Mouse (Mus musculus): ENCODE results near the gene Gm4491. TPM values are rescaled to one million over a fixed set of nuclear protein-coding genes. Genes with fewer than 3 reads are reported as not detected.

Gene Gm4491
- polyA plus RNA-seq, 1 experiment from 2014 or later = not detected

Other genes with a start within 250 kb of the Gm4491 start
- gene Zmym2, start 229.2 kb downstream of the Gm4491 start, polyA plus RNA-seq (2015; fragmentation: Nextera tagmentation; extraction: Ambion mirVana) = 7.6 and 7.7 TPM in 2 replicates
- gene Gja3, start 57.8 kb downstream of the Gm4491 start, polyA plus RNA-seq (2015; fragmentation: Nextera tagmentation; extraction: Ambion mirVana) = 0.12 and 0.53 TPM in 2 replicates
- gene Gjb2, start 11.2 kb downstream of the Gm4491 start, polyA plus RNA-seq (2015; fragmentation: Nextera tagmentation; extraction: Ambion mirVana) = 18.0 and 20.0 TPM in 2 replicates
- not detected in 2 replicates for gene Gjb6, start 17.7 kb upstream of the Gm4491 start, polyA plus RNA-seq (2015; fragmentation: Nextera tagmentation; extraction: Ambion mirVana)

All from liver, embryonic 16.5 days (tissue).